Mouse (Mus musculus) cerebellum, adult 2 months (tissue): Measurements from ENCODE around the gene Limch1.

Experiments used
- CTCF ChIP-seq: fragments of 200-500 bp; IDR thresholded peaks from 2 replicates; pipeline ENCODE4 v1.5.1; 2011; ENCODE audit warnings: low read depth, mild to moderate bottlenecking, control low read depth, low read length, moderate library complexity, borderline replicate concordance; ENCODE audit not compliant: insufficient read depth
- POLR2A ChIP-seq: fragments of 200-500 bp; IDR thresholded peaks from 2 replicates; pipeline ENCODE4 v1.6.1; 2011; ENCODE audit warnings: low read length, control low read depth, borderline replicate concordance; ENCODE audit not compliant: insufficient read depth

DNA sequence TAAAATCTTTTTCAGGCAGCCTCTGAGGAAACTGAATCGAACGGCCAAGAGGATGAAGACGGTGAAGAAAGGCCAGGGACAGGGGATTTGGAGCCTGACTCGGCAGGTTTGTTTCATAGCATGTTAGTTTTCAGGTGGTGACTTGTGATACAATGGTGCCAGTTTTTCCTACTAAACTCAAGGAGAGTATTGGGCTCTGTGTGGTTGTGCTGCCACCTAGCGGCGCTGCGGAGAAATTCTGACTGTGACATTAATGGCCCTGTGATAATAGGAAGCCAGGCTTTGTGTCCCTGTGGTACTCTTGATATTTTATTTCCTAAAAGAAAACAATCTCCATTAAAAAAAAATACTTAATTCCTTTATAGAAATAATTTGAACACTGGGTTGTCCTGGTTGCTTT lies 270.8 kb downstream of the Limch1 start:
- TF ChIP-seq POLR2A (no peak), CTCF (peak; percentile 94)
